Mouse (Mus musculus): ENCODE measurements around the gene Afdn. TPM values are rescaled to one million over a fixed set of nuclear protein-coding genes. Genes with fewer than 3 reads are reported as not detected.
"Not testable (repeated sequence)": the region's sequence is repeated elsewhere in the genome, so short reads cannot be mapped to it uniquely, and the experiment has no call there.

Afdn gene
- polyA plus RNA-seq, 1 experiment from 2014 or later, result 123 TPM

DNA sequence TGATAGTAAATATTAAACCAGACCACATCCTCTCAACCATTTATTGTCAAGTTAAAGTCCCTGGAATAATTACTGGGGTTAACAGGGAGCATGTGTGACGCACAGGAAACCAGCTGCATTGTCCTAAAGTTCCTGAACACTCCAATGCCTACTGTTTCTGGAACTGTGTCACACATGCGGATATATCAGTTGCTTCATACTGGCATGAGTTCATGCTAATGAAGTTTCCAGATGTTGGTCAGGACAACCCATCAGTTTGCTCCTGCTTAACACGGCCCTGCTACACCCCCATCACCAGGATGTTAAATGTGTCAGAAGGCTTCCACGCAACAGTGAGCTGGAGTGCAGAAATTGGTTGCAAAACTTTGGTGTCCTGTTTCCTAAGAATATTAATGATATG is 154.2 kb downstream of the Afdn start:
- Histone ChIP-seq H3K27ac (ENCODE audit: low read depth, low read length) (no peak overlapping the region), H3K9ac (ENCODE audit: low read depth, low read length) (no peak overlapping the region), H3K9me3 (ENCODE audit: control insufficient read depth, low read length) (no peaks in the 10 kb centered on the region), H3K4me2 (replicated peaks; ENCODE audit: low read depth, low read length) (no peak overlapping the region), H3K4me1 (replicated peaks; ENCODE audit: control insufficient read depth, insufficient read depth, low read length) (no peaks in the 10 kb centered on the region), H3K36me3 (ENCODE audit: control insufficient read depth, insufficient read depth, low read length) (no peaks in the 10 kb centered on the region), H3K27me3 (ENCODE audit: control insufficient read depth, insufficient read depth, low read length) (no peaks in the 10 kb centered on the region), H3K4me3 (ENCODE audit: low read depth, low read length) (no peak overlapping the region)
- no peak for ATAC-seq (ENCODE audit: low FRiP score)
- WGBS, result 72% methylated on average over 4 of the region's 4 CpGs
- no peak for DNase-seq (ENCODE audit: low spot score)

DNA sequence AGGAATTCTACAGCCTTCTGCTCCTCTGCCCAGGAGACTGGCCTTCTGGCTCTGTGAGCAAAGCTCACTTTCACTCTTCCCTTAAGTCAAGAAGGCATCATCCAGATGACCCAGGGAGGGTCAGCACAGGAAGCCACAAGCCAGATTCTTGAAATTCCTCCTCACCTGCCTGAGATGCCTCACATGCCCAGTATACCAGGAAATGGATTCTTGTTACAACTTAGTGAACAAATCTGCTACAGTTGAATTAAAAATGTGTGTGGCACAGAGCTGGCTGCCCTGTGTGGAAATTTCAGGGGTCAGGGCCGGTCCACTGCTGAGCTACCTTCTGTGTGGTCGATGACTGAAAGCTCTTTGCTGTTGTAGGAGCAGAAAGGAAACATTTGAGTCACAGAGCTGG is 160.4 kb downstream of the Afdn start:
- ATAC-seq (ENCODE audit: low FRiP score), result no peak
- WGBS, result 67% methylated on average over 2 of the region's 2 CpGs
- H3K36me3 ChIP-seq (ENCODE audit: control insufficient read depth, insufficient read depth, low read length), result no peaks in the 10 kb centered on the region
- no peak for DNase-seq (ENCODE audit: low spot score)
- no peak overlapping the region for H3K9ac ChIP-seq (ENCODE audit: low read depth, low read length)
- no peaks in the 10 kb centered on the region for H3K27me3 ChIP-seq (ENCODE audit: control insufficient read depth, insufficient read depth, low read length)
- H3K4me2 ChIP-seq (replicated peaks; ENCODE audit: low read depth, low read length), result no peak overlapping the region
- no peak overlapping the region for H3K4me3 ChIP-seq (ENCODE audit: low read depth, low read length)
- H3K4me1 ChIP-seq (replicated peaks; ENCODE audit: control insufficient read depth, insufficient read depth, low read length), result no peaks in the 10 kb centered on the region
- no peaks in the 10 kb centered on the region for H3K9me3 ChIP-seq (ENCODE audit: control insufficient read depth, low read length)
- H3K27ac ChIP-seq (ENCODE audit: low read depth, low read length), result no peak overlapping the region

DNA sequence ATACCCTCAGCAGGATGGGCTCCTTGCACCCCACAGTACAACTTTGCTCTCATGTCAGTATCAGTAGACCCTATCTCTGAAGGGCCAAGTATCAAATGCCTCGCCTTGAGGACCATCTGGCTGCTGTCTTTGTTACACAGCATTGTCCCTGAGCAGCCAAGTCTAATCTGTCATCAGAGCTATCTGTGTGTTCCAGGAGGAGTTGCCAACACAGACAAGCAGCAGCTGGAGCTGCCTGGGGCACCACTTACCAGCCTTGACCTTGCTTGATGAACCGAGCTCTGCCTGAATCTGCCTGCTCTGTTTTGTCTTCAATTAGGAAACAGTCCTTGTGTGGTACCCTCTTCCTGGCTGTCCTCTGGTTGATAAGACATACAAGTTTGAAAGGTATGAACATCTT is 163.1 kb downstream of the Afdn start:
- ATAC-seq (ENCODE audit: low FRiP score), result no peak

DNA sequence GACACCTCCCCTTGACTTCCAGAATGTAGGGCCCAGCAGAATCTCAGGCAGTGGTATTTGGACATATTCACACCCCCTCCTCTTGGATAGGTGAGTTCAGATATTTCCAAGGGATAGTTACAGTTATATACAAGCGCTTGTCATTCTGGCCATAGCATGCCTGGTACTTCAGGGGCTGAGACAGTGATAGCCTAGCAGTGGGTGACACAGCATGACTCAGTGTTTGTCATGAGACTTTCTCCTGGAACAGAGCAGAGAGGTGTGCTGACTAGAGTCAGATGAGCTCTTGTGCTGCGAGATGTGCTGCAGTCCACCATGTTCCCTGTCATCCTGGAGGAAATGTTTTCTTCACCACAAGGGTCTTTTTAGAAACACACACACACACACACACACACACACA is 164.2 kb downstream of the Afdn start:
- H3K36me3 ChIP-seq (ENCODE audit: control insufficient read depth, insufficient read depth, low read length), result no peaks in the 10 kb centered on the region
- no peak overlapping the region for H3K27ac ChIP-seq (ENCODE audit: low read depth, low read length)
- no peak overlapping the region for H3K4me2 ChIP-seq (replicated peaks; ENCODE audit: low read depth, low read length)
- DNase-seq (ENCODE audit: low spot score) (no peak), ATAC-seq (ENCODE audit: low FRiP score) (no peak)
- no peaks in the 10 kb centered on the region for H3K9me3 ChIP-seq (ENCODE audit: control insufficient read depth, low read length)
- H3K4me3 ChIP-seq (ENCODE audit: low read depth, low read length), result no peak overlapping the region
- WGBS, result 100% methylated on average over 2 of the region's 2 CpGs
- H3K4me1 ChIP-seq (replicated peaks; ENCODE audit: control insufficient read depth, insufficient read depth, low read length), result no peaks in the 10 kb centered on the region
- no peaks in the 10 kb centered on the region for H3K27me3 ChIP-seq (ENCODE audit: control insufficient read depth, insufficient read depth, low read length)
- H3K9ac ChIP-seq (ENCODE audit: low read depth, low read length), result no peak overlapping the region

More for the DNA sequence above, 163.1 kb downstream of the Afdn start:
- H3K9me3 ChIP-seq (ENCODE audit: control insufficient read depth, low read length), result no peaks in the 10 kb centered on the region
- H3K4me1 ChIP-seq (replicated peaks; ENCODE audit: control insufficient read depth, insufficient read depth, low read length), result no peaks in the 10 kb centered on the region
- WGBS, result 69% methylated on average over 2 of the region's 2 CpGs
- H3K4me2 ChIP-seq (replicated peaks; ENCODE audit: low read depth, low read length), result no peak overlapping the region
- H3K9ac ChIP-seq (ENCODE audit: low read depth, low read length), result no peak overlapping the region
- DNase-seq (ENCODE audit: low spot score), result no peak
- H3K4me3 ChIP-seq (ENCODE audit: low read depth, low read length), result no peak overlapping the region
- H3K27me3 ChIP-seq (ENCODE audit: control insufficient read depth, insufficient read depth, low read length), result no peaks in the 10 kb centered on the region
- H3K36me3 ChIP-seq (ENCODE audit: control insufficient read depth, insufficient read depth, low read length), result no peaks in the 10 kb centered on the region
- no peak overlapping the region for H3K27ac ChIP-seq (ENCODE audit: low read depth, low read length)

DNA sequence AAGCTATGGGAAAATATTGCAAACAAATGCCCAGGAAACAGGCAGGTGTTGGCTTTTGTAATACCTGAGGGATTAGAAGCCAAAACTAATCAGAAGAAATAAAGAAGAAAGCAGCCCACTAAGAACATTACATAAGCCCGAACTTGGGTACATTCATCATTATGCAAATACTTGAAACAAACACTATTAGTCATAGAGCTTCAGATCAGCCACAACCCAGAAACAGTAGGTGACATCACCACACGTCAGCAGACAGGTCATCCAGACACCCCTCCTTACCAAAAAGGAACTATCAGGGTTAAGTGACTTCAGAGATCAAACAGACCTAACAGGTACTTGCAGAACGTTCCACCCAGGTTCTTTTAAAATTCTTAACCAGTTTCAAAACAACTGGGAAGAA is 165.6 kb downstream of the Afdn start:
- Histone ChIP-seq H3K9ac (ENCODE audit: low read depth, low read length) (no peak overlapping the region), H3K27ac (ENCODE audit: low read depth, low read length) (no peak overlapping the region), H3K27me3 (ENCODE audit: control insufficient read depth, insufficient read depth, low read length) (no peaks in the 10 kb centered on the region), H3K36me3 (ENCODE audit: control insufficient read depth, insufficient read depth, low read length) (no peaks in the 10 kb centered on the region), H3K9me3 (ENCODE audit: control insufficient read depth, low read length) (no peaks in the 10 kb centered on the region), H3K4me2 (replicated peaks; ENCODE audit: low read depth, low read length) (no peak overlapping the region), H3K4me3 (ENCODE audit: low read depth, low read length) (no peak overlapping the region), H3K4me1 (replicated peaks; ENCODE audit: control insufficient read depth, insufficient read depth, low read length) (no peaks in the 10 kb centered on the region)
- no peak for DNase-seq (ENCODE audit: low spot score)
- WGBS, result 74% methylated on average over 3 of the region's 3 CpGs
- ATAC-seq (ENCODE audit: low FRiP score), result no peak

DNA sequence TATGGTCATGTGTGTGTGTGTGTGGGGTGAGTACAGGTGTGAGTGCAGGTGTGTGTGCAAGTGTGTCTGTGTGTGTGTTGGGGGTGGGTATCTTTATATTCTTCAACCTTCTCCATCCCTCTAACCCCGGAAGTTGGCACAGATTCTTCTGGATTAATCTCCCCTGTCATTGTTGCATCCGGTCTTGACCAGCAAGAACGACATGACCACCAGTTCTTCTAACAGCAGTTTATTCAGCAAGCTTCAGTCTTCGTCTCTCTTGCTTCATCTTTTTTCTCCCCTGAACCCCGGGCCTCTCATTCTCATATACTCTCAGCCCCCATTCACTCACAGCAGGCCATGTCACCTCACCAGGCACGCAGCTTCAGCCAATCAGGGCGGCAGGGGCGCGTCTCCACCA is 170.1 kb downstream of the Afdn start:
- H3K4me3 ChIP-seq (ENCODE audit: low read depth, low read length), result no peak overlapping the region
- H3K4me1 ChIP-seq (replicated peaks; ENCODE audit: control insufficient read depth, insufficient read depth, low read length), result no peaks in the 10 kb centered on the region
- DNase-seq (ENCODE audit: low spot score) (no peak), ATAC-seq (ENCODE audit: low FRiP score) (no peak)
- 85% methylated on average over 9 of the region's 9 CpGs for WGBS
- H3K27ac ChIP-seq (ENCODE audit: low read depth, low read length), result no peak overlapping the region
- H3K4me2 ChIP-seq (replicated peaks; ENCODE audit: low read depth, low read length), result no peak overlapping the region
- no peaks in the 10 kb centered on the region for H3K36me3 ChIP-seq (ENCODE audit: control insufficient read depth, insufficient read depth, low read length)
- no peaks in the 10 kb centered on the region for H3K27me3 ChIP-seq (ENCODE audit: control insufficient read depth, insufficient read depth, low read length)
- H3K9me3 ChIP-seq (ENCODE audit: control insufficient read depth, low read length), result no peaks in the 10 kb centered on the region
- no peak overlapping the region for H3K9ac ChIP-seq (ENCODE audit: low read depth, low read length)

DNA sequence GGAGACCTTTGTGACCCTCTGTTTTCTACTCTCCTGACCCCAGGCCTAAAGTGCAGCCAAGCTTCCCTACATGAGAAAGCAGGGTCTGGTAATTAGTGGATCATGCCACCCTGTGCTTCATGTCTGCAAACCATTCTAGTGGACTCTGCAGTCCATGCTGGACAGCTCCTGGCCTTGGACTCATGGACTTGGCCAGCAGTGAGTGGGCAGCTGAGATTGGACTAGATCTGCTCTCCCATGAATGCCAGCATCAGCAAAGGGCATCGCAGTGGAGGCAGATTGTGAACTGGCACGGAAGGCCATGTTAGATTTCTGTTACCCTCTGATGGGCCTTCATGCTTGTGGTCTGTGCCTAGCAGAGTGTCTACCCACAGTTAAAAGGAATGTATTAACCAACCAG is 175.0 kb downstream of the Afdn start:
- H3K27ac ChIP-seq (ENCODE audit: low read depth, low read length); H3K4me1 ChIP-seq (replicated peaks; ENCODE audit: control insufficient read depth, insufficient read depth, low read length); ATAC-seq (ENCODE audit: low FRiP score); H3K4me3 ChIP-seq (ENCODE audit: low read depth, low read length); H3K4me2 ChIP-seq (replicated peaks; ENCODE audit: low read depth, low read length); H3K9ac ChIP-seq (ENCODE audit: low read depth, low read length); H3K27me3 ChIP-seq (ENCODE audit: control insufficient read depth, insufficient read depth, low read length); DNase-seq (ENCODE audit: low spot score); H3K9me3 ChIP-seq (ENCODE audit: control insufficient read depth, low read length); H3K36me3 ChIP-seq (ENCODE audit: control insufficient read depth, insufficient read depth, low read length): not testable (repeated sequence)
- WGBS, result 90% methylated on average over 2 of the region's 2 CpGs

DNA sequence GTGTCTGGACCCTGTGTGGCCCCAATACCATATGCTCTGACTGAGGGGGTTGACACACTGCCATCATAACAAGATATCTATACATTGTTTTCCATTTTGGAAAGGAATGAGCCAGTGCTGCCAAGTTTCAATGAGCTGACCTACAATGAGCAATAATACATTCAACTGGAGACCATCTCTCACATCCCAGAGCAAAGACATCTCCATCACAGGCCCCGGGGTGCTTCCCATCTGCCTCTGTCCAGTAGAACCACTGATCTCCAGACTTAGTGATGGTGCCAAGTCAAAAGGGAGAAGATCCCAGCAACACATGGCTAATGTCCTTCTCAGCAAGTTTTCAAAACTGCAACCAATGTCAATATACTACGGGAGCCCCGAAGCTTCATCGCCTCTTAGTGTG is 177.4 kb downstream of the Afdn start:
- Histone ChIP-seq H3K9me3 (ENCODE audit: control insufficient read depth, low read length) (no peaks in the 10 kb centered on the region), H3K9ac (ENCODE audit: low read depth, low read length) (no peak overlapping the region), H3K27ac (ENCODE audit: low read depth, low read length) (no peak overlapping the region), H3K27me3 (ENCODE audit: control insufficient read depth, insufficient read depth, low read length) (no peaks in the 10 kb centered on the region), H3K4me1 (replicated peaks; ENCODE audit: control insufficient read depth, insufficient read depth, low read length) (no peaks in the 10 kb centered on the region), H3K4me2 (replicated peaks; ENCODE audit: low read depth, low read length) (no peak overlapping the region), H3K4me3 (ENCODE audit: low read depth, low read length) (no peak overlapping the region), H3K36me3 (ENCODE audit: control insufficient read depth, insufficient read depth, low read length) (no peaks in the 10 kb centered on the region)
- ATAC-seq (ENCODE audit: low FRiP score), result no peak
- DNase-seq (ENCODE audit: low spot score), result no peak
- 94% methylated on average over 4 of the region's 4 CpGs for WGBS

DNA sequence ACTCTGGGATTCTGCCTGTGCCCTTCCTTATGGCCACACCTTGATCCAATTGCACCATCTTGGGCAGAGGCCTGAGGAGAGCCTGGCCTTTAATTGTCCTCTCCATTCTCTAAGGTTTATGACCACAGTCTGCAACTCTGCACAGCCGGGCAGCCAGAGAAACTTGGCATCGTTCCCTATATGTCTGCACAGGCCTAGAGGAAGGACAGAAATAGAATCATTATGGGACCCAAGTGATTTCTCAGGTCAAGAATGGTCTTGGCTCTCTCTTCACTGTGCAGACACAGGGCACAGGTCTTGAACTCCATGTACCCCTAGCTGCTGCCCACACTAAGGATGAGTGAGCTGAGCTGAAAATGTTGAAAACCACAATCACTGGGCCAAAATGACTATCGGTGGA is 178.3 kb downstream of the Afdn start:
- Histone ChIP-seq H3K9ac (ENCODE audit: low read depth, low read length) (no peak overlapping the region), H3K9me3 (ENCODE audit: control insufficient read depth, low read length) (no peaks in the 10 kb centered on the region), H3K27me3 (ENCODE audit: control insufficient read depth, insufficient read depth, low read length) (no peaks in the 10 kb centered on the region), H3K4me1 (replicated peaks; ENCODE audit: control insufficient read depth, insufficient read depth, low read length) (no peaks in the 10 kb centered on the region), H3K4me3 (ENCODE audit: low read depth, low read length) (no peak overlapping the region), H3K27ac (ENCODE audit: low read depth, low read length) (no peak overlapping the region), H3K4me2 (replicated peaks; ENCODE audit: low read depth, low read length) (no peak overlapping the region), H3K36me3 (ENCODE audit: control insufficient read depth, insufficient read depth, low read length) (no peaks in the 10 kb centered on the region)
- ATAC-seq (ENCODE audit: low FRiP score) (no peak), DNase-seq (ENCODE audit: low spot score) (no peak)
- WGBS, result 85% methylated on average over 3 of the region's 3 CpGs
